Mouse (Mus musculus): Measurements from ENCODE around the gene 0610009B22Rik.

The 0610009B22Rik gene

GRCm38 (mm10) chr11:51658705-51659104 lies 30.0 kb downstream of the 0610009B22Rik start:
- DNase-seq, result no peak

DNA sequence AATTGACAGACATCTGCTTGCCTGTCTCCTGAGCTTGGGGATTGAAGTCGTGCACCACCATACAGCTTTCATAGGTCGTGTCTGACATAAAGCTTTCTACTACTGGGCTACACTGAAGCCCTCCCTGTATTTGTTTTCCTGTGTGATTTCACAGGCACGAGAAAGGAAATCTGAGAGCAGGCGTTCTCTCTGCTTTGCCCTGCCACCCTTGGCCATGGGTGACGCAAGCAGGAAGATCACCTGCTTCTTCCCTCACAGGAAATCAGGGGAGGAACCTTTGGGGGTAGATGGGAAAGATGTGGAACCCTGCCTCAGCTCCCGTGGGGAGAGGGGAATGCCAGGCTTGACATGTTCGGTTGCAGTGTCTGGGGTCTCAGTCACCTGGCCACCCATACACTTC lies 30.4 kb downstream of the 0610009B22Rik start:
- DNase-seq, result no peak

- DNase-seq, result no peak
These were observed 31.7 kb downstream of the 0610009B22Rik start for GRCm38 (mm10) chr11:51656798-51657521.

GRCm38 (mm10) chr11:51654891-51655290 lies 33.8 kb downstream of the 0610009B22Rik start:
- no peak for DNase-seq

- no peak for DNase-seq
These were observed 34.9 kb downstream of the 0610009B22Rik start for GRCm38 (mm10) chr11:51653736-51654135.

GRCm38 (mm10) chr11:51652889-51653418 lies 35.7 kb downstream of the 0610009B22Rik start:
- DNase-seq, result no peak

DNA sequence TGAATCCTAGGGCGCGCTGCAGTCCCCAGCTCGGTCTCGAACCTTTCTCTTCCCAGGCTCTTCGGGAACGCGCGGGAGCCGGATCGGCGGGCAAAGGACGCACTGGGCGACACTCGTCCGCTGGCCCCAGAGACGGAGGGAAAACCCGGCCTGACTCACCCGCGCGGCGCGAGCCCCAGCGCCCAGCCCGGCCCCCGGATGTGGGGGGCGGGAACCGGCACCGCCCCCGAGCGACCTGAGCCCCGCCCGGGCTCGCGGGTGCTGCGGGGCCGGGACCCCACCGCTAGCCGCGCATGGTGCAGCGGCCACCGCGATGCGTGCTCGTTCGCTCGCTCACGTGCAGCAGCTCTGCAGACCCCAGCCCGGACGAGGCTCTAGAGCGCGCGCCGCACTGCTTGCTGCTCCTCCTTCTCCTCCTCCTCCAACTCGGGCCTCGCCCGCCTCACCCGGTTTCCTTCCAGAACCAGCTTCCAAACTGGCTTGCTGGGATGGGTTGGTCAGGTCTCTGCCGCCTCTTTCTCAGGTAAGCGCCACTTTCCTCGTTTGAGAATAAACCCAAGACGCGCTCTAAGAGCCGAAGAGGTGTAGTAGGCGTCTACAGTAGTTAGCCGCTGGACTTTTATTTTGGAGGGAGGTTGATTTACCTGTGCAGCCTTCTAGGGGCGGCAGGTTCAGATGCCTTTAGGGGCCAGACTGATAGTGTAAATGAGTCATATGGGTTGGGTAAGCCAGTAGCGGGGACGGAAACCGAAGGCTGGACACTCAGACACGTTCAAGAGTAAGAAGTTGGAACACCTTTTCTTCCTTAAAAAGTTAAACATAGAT lies 37.8 kb downstream of the 0610009B22Rik start, which contains the start of the genes N4bp3 and D930048N14Rik:
Gene N4bp3 (minus strand): TSS at position 152 of the 825 bp plus-strand sequence.
Gene D930048N14Rik (plus strand): TSS at position 264 of the 825 bp plus-strand sequence.
- peak; percentile 84 to 86 for DNase-seq

DNA sequence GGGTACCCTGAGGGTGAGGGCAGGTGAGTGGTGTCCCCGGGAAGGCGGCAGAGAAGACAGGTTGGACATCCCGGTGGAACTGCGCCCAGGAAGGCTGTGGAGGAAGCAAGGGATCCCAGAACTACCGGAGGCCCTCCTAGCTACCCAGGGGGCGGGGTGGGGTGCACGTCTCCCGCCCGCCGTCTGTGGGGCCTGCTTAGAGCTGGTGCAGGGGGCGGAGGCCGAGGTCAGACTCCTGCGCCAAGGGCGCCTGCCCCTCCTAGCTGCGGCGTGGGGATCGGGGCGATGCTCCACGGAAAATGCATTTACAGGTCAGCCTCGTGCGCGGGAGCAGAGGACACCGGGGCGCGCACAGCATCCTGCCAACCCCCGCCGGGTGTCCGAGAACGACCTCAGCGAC lies 38.4 kb downstream of the 0610009B22Rik start:
- peak in 1 of 2 experiments; percentile 50 for DNase-seq

- DNase-seq, result peak in 1 of 2 experiments; percentile 30
These were observed 38.8 kb downstream of the 0610009B22Rik start for GRCm38 (mm10) chr11:51649889-51650199.

GRCm38 (mm10) chr11:51649111-51649888 lies 39.4 kb downstream of the 0610009B22Rik start:
- DNase-seq, result no peak

DNA sequence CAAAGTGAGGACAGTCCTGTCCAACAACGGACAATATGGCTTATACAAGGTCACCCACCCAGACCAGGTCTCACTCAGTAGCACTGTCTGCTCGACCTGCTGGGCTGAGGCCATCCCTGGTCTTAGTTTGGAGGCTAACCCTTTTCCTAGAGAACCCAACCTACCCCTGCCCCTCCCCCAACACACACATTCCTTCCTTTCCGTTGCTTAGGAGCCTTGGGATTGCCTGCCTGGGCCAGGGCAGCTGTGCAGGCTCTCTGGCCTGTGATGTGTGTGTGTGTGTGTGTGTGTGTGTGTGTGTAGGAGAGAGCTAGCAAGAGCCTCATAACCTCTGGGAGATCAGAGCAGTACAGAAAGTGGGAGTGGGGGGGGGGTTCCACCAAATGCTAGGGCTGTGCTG lies 40.1 kb downstream of the 0610009B22Rik start:
- no peak for DNase-seq

GRCm38 (mm10) chr11:51646751-51647667 lies 41.7 kb downstream of the 0610009B22Rik start:
- peak; percentile 48 to 49 for DNase-seq

GRCm38 (mm10) chr11:51646245-51646644 lies 42.4 kb downstream of the 0610009B22Rik start:
- DNase-seq, result no peak

- DNase-seq, result no peak
These were observed 43.4 kb downstream of the 0610009B22Rik start for GRCm38 (mm10) chr11:51645293-51645692.

DNA sequence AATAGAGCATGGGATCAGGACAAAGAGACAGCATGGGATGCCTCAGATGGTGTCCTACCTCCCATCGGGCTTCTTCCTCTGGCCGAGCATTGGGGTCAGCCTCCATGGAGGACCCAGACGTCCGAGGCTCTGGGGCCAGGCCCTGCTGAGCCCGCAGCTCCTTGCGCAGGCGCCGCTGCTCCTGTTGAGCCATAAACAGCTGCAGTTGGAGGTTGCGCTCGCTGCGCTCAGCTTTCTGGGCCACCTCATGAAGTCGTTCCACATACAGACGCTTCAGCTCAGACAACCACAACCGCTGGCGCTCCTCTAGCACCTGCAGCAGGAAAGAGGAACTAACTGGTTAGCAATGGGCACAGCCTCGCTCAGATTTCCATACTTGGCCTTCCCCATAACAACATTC lies 44.5 kb downstream of the 0610009B22Rik start:
- peak; percentile 79 to 81 for DNase-seq

- DNase-seq, result peak; percentile 37 to 42
These were observed 44.9 kb downstream of the 0610009B22Rik start for GRCm38 (mm10) chr11:51643761-51644160.

DNA sequence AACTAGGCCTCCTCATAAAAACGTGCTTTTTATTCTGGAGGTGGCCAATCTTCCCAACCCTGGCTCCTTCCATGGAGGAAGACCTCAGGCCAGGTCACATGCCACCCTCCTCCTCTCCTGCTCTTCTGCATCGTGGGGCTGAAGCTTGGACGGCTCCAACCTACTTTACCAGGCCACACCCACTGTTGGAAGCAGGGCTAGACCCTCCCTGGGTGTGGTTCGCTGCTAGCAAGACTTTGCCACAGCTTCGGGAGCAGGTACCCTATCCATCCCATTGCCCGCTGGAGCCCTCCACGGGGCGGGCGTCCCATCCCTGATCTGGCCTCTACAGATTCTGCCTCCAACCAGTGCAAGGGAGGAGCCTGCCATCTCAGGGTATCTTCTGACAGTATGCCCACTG lies 45.5 kb downstream of the 0610009B22Rik start:
- DNase-seq, result no peak

GRCm38 (mm10) chr11:51640748-51641147 lies 47.9 kb downstream of the 0610009B22Rik start:
- DNase-seq, result no peak

- DNase-seq, result no peak
These were observed 50.2 kb downstream of the 0610009B22Rik start for GRCm38 (mm10) chr11:51638497-51638896.

DNA sequence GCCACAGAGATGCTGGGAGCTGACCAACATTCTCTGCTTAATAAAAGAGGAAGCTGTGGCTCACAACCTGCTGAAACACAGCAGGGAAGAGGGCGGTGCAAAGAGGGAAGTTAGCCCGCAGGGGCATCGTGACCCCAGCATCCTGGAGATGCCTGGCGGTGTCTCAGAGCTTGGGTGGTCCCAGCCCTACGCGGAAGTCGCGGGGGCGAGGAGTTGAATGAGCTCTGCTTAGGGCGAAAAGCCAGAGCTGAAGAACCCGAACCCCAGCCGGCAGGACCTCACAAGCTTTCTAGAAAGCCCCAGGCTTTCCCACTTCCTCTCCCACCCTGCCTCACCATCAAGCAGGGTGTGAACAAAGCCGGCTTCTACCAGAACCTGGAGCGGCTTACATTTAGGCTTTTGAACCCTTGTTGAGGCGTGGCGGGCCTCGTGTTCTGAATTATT lies 50.7 kb downstream of the 0610009B22Rik start:
- peak; percentile 85 to 86 for DNase-seq

DNA sequence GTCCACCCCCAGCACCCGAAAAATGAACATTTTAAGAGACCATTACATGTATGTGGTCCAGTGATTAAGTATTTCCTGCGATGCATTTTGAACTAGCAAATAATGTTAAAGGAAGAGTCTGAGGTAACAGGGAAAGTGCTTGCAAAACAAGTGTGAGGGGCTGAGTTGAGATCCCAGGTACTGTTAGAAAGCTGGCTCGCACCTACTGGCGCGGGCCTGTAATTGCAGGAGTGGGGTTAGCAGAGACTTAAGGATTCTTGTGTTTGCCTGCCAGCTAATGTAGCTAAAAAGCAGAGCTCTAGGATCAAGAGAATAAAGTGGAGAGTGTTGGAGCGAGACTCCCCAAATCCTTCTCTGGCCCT lies 52.4 kb downstream of the 0610009B22Rik start:
- DNase-seq, result peak; percentile 81 to 84

All from B cell, adult 2 months (primary cell).